Mouse (Mus musculus): ENCODE measurements at regions not wholly inside any gene's neighbourhood (a gene's known extent, or its start where the extent isn't known, plus 50 kb on each side); places are given as distances from the start of the nearest gene placed in this dataset.
"Not testable (repeated sequence)": the region's sequence is repeated elsewhere in the genome, so short reads cannot be mapped to it uniquely, and the experiment has no call there.

GRCm38 (mm10) chr16:55520077-55520476 lies 222.3 kb upstream of the Zpld1 start:
- no peak for DNase-seq (ENCODE audit: low spot score)

- no peak for DNase-seq (ENCODE audit: low spot score)
Observed at GRCm38 (mm10) chr16:55519646-55520045, 221.9 kb upstream of the Zpld1 start.

- no peak for DNase-seq (ENCODE audit: low spot score)
Observed at GRCm38 (mm10) chr16:55516994-55517393, 219.2 kb upstream of the Zpld1 start.

GRCm38 (mm10) chr16:55515228-55515696 lies 217.5 kb upstream of the Zpld1 start:
- no peak for DNase-seq (ENCODE audit: low spot score)

- no peak for DNase-seq (ENCODE audit: low spot score)
Observed at GRCm38 (mm10) chr16:55514448-55515200, 216.8 kb upstream of the Zpld1 start.

GRCm38 (mm10) chr16:55504796-55505413 lies 207.1 kb upstream of the Zpld1 start:
- DNase-seq (ENCODE audit: low spot score): peak; percentile 49

- no peak for DNase-seq (ENCODE audit: low spot score)
Observed at GRCm38 (mm10) chr16:55504274-55504673, 206.5 kb upstream of the Zpld1 start.

- DNase-seq (ENCODE audit: low spot score): peak; percentile 13
Observed at GRCm38 (mm10) chr16:55503273-55503672, 205.5 kb upstream of the Zpld1 start.

- DNase-seq (ENCODE audit: low spot score): not testable (repeated sequence)
Observed at GRCm38 (mm10) chr16:55499831-55500230, 202.0 kb upstream of the Zpld1 start.

GRCm38 (mm10) chr16:55495051-55495450 lies 197.3 kb upstream of the Zpld1 start:
- DNase-seq (ENCODE audit: low spot score): peak; percentile 32

GRCm38 (mm10) chr16:55494162-55494561 lies 196.4 kb upstream of the Zpld1 start:
- DNase-seq (ENCODE audit: low spot score): no peak

GRCm38 (mm10) chr16:55492111-55492510 lies 194.3 kb upstream of the Zpld1 start:
- no peak for DNase-seq (ENCODE audit: low spot score)

- no peak for DNase-seq (ENCODE audit: low spot score)
Observed at GRCm38 (mm10) chr16:55484391-55484790, 186.6 kb upstream of the Zpld1 start.

- no peak for DNase-seq (ENCODE audit: low spot score)
Observed at GRCm38 (mm10) chr16:55480745-55481144, 183.0 kb upstream of the Zpld1 start.

- DNase-seq (ENCODE audit: low spot score): no peak
Observed at GRCm38 (mm10) chr16:55480304-55480703, 182.5 kb upstream of the Zpld1 start.

GRCm38 (mm10) chr16:55476544-55477208 lies 178.9 kb upstream of the Zpld1 start:
- DNase-seq (ENCODE audit: low spot score): no peak

GRCm38 (mm10) chr16:55474950-55475525 lies 177.3 kb upstream of the Zpld1 start:
- no peak for DNase-seq (ENCODE audit: low spot score)

- DNase-seq (ENCODE audit: low spot score): no peak
Observed at GRCm38 (mm10) chr16:55471396-55471795, 173.6 kb upstream of the Zpld1 start.

- DNase-seq (ENCODE audit: low spot score): no peak
Observed at GRCm38 (mm10) chr16:55470721-55471120, 172.9 kb upstream of the Zpld1 start.

GRCm38 (mm10) chr16:55469703-55470102 lies 171.9 kb upstream of the Zpld1 start:
- DNase-seq (ENCODE audit: low spot score): no peak

GRCm38 (mm10) chr16:55468833-55469458 lies 171.2 kb upstream of the Zpld1 start:
- DNase-seq (ENCODE audit: low spot score): peak; percentile 90

GRCm38 (mm10) chr16:55460519-55460918 lies 162.7 kb upstream of the Zpld1 start:
- peak; percentile 12 for DNase-seq (ENCODE audit: low spot score)

Measured in urinary bladder, postnatal 14 days (tissue).